Mouse (Mus musculus): Measurements from ENCODE around the gene Alkbh6.
A peak's percentile ranks its signal among the peaks of the same experiment; 100 is the strongest.

- peak; percentile 71 for TF ChIP-seq CTCF (IDR thresholded peaks at IDR 0.05; ENCODE audit: control insufficient read depth, insufficient read depth, low read length)
- no peak for TF ChIP-seq POLR2A (IDR thresholded peaks at IDR 0.05; ENCODE audit: borderline replicate concordance, control insufficient read depth, low read depth, low read length)
Observed at GRCm38 (mm10) chr7:30353279-30353822, 44.8 kb downstream of the Alkbh6 start.
